Mouse (Mus musculus) left cerebral cortex, adult 2 months (tissue): Measurements from ENCODE around the gene Rbm4b. TPM values are rescaled to one million over a fixed set of nuclear protein-coding genes. Genes with fewer than 3 reads are reported as not detected.

ENCODE experiments used
- DNase-seq, 2 experiments: peaks; one replicate each; pipeline ENCODE4 v3.0.0; 2021 to 2022; ENCODE audit warnings: low spot score in 2 of 2, mixed read lengths in 1 of 2; ENCODE audit errors: extremely low spot score in 1 of 2
- H3K27ac ChIP-seq: fragments of 200-600 bp; 2 replicates; pipeline ENCODE4 v1.8.1; 2022
- H3K4me3 ChIP-seq: fragments of 200-600 bp; 2 replicates; pipeline ENCODE4 v1.8.1; 2022
- CTCF ChIP-seq: fragments of 200-600 bp; IDR thresholded peaks from 2 replicates; pipeline ENCODE4 v1.8.1; 2022; ENCODE audit warnings: antibody characterized with exemption, mild to moderate bottlenecking, moderate library complexity
- intact Hi-C: fragments of 180-260 bp; cut with DNase I; formaldehyde crosslinking; loops from one replicate; pipeline ENCODE4 v1.15.1; 2025
- long read RNA-seq, 2 experiments: library from polyadenylated mRNA; stranded (forward); transcript quantifications; one replicate each; pipeline ENCODE4 v2.0.0; 2021; ENCODE audit warnings: borderline mapping rate in 2 of 2
- total RNA-seq, 2 experiments: library from RNA; stranded (reverse); gene quantifications; 2 replicates each; pipeline ENCODE4 v1.2.3; 2021

Gene Rbm4b
- 10 to 100 TPM; 16.3 to 18.2 TPM for total RNA-seq
- long read RNA-seq, experiment 1, full-length matches to known transcripts = 19 of 21 reads
- long read RNA-seq, experiment 1, partial matches to known transcripts = 0 of 21 reads
- long read RNA-seq, experiment 1, other reads (novel, unspliced or antisense) = 2 of 21 reads
- long read RNA-seq, experiment 2, full-length matches to known transcripts = 14 of 16 reads
- long read RNA-seq, experiment 2, partial matches to known transcripts = 0 of 16 reads
- long read RNA-seq, experiment 2, other reads (novel, unspliced or antisense) = 2 of 16 reads

DNA sequence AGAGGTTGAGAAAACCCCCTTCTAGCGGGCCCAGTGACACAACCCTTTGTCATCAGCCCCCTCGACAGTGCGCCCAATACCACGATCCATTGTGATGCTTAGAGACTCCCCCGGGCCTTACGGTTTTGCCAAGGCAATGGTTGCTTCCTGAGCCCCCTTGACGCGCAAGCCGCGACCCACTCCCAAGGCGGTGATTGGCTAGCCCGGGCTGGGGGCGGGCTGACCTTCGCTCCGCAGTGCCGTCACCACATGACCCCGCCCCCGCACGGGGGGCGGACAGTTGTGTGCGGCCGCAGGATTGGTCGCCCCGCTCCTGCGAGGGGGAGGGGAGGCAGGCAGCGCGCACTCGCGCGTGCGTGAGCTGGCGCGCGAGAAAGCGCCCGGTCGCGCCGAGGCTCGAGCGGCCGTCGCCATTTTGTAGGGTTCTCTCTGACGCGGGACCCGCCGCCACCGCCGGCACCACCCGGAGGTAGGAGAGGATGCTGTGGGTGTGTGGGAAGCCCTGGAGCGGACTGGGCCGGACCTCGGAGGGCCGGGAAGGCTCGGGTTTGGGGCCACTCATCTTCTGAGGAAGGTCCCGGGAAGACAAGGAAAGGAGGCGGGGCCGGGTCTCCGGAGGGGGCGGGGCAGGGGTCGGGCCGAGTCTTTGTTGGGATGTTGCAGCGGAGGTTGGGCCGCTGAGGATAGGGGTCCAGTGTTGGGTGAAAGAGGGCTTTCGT, at the start of gene Rbm4b:
TSS of gene Rbm4b (plus strand) at position 305 of the 719 bp plus-strand sequence.
- intact Hi-C loops = loop anchor here (5.0 to 10.0 kb wide), 3 partner anchors 56 to 208 kb away; partner anchors contain the start of genes Gm21992, Mrpl11 and Rbm14
- TF ChIP-seq CTCF = no peak
- peak within 1 kb of the TSS; percentile 71 for H3K4me3 ChIP-seq
- DNase-seq = peak; percentile 97
- peak within 1 kb of the TSS; percentile 97 for H3K27ac ChIP-seq

DNA sequence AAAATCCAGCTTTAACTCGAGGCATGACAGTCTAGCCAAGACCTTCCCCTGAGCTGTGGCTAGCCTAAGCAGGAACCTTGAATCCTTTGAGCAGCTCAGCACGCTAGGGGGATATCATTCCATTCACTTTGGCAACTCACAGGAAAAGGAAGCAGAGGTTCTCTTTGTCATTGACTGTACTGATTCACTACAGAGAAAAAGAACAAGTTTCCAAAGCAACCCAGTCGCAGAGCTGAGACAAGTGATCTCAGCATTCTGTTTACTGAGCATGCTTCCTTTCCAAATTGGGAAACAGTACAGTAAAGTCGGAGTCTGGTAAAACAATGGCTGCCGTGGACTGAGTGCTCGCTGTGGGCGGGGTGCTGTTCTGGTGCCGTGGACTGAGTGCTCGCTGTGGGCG, 47.5 kb upstream of the Rbm4b start:
- intact Hi-C loops = no loop called here
- DNase-seq = peak in 1 of 2 experiments; percentile 11
- no peak for TF ChIP-seq CTCF
- Histone ChIP-seq H3K4me3 (no peak overlapping the region), H3K27ac (peak overlapping the region; percentile 44; the same call in 1 of the 2 replicates)

DNA sequence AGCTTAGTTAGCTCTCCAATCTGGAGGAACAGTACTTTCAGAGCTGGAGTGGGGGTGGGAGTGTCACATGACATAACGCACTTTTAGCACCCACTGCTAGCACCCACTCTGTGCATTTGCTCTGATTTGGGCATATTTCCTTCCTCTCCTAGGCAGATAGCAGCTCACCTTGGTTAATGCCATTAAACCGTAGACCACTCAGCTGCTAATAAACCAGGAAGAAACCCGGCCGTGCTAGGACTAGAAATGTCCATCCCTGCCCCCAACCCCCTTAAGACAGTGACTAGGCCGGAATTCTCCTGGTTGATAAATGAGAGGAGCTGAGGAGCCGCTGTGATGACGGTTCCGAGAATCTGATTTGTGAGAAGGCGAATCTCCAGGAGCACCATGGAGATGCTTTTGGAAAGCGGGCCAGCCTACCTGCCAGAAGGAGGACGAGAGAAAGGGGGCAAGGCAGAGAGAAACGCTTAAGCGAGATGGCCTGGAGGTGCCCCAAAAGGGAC, 45.1 kb upstream of the Rbm4b start, which contains the start of gene Sptbn2:
TSS of gene Sptbn2 (plus strand) at position 70 of the 503 bp plus-strand sequence.
- peak within 1 kb of the TSS; percentile 96 for H3K27ac ChIP-seq
- DNase-seq = peak; percentile 78 to 79
- no peak for TF ChIP-seq CTCF
- H3K4me3 ChIP-seq = peak within 1 kb of the TSS; percentile 75
- intact Hi-C loops = loop anchor here (2.0 kb wide), 1 partner anchor 64 kb away; no protein-coding TSS in a partner anchor

DNA sequence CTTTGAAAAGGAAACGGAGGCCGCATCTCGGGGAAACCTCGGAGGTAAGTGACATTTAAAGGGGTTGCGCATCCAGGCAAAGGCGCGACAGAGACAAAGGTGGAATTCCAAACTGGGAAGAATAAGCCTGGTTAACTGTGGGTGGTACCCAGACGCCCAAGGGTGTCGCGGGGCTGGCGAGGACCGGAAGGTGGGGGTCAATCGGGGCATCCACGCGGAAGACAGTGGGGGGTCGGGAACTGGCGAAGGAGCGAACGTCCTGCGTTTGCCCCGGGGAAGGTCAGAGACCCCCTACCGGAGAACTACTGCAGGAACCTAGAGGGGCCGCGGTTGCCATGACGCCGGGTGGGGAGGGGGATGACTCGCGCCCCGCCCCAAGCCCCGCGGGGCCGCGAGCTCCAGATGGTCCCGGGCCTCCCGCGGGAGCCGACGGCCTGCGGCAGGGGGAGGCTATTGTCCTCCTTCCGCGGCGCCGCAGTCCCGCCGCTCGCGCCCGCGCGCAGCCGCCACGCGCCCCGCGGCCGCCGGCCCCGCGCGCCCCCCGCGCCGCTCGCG, 44.6 kb upstream of the Rbm4b start:
- intact Hi-C loops = loop anchor here (2.0 kb wide), 2 partner anchors 13 to 65 kb away; partner anchors contain the start of gene Gm960
- TF ChIP-seq CTCF = no peak; the same call in 1 of the 2 replicates
- DNase-seq = peak; percentile 43 to 48

DNA sequence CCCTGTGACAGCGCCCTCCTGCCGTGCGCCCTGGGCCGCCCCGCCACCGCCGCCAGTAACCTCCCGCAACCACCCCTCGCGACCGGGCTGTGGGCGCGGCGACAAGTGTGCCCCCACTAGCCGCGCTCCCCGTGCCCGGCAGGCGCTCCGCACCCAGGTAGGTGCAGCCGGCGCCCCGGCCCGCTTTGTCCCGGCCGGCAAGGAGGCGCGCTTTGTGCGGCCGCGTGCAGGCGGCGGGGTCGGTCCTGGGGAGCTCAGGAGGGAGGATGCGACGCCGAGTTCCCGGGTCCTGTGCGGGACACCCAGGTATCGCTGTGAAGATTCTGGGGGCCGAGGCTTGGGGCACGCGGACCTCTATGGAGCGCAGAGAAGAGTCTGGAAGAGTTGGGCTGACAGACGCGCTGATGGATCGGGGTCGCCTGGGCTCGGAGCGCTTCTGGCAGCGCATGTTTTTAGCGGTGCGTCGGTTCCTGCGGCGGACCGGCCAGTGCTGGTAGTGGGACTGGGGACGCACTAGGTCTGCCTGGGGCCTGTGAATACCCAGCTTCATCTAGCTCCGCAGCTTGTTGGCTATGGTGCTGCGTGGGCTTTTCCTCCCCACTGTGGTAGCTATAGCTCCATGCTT, 44.0 kb upstream of the Rbm4b start:
- peak overlapping the region; percentile 75 for H3K4me3 ChIP-seq
- no peak for DNase-seq
- peak overlapping the region; percentile 90 for H3K27ac ChIP-seq
- intact Hi-C loops = loop anchor here (2.0 kb wide), 1 partner anchor 13 kb away; the partner anchor contains the start of gene Gm960
- TF ChIP-seq CTCF = no peak

More for the DNA sequence above, 44.6 kb upstream of the Rbm4b start:
- Histone ChIP-seq H3K4me3 (peak overlapping the region; percentile 75), H3K27ac (peak overlapping the region; percentile 96)

DNA sequence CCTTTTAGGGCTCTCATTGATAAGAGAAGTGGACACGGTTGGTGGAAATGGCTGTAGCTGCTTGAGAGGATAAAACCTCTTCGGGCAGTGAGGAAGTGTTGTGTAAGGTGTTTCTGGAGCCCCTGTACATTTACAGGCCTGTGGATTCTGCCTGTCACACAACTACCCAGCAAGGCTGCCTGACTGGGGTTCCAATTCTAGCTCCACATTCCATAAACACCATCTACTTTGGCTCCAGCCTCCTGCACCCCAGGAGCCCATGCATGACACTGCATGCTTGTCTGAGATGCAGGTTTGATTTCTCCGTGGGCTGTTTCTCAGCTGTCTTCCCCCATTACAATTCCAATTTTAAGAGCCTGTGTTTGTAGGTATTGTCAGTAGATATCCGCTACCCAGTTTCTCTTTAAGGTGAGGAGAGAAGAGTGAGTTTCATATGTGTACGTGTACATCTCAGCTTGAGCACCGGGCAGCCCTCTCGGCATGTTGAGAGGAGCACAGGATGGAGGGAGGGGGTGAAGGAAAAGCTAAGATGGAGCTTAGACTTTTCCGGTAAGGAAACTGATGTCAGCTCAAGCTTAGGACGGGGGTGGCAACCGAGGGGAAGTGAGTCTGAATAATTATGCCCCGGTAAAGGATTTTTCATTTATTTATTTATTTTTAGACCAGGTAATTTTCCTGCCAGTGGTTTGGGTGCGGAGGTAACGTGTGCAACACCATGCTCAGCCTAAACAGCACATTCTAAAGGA, 43.3 kb upstream of the Rbm4b start:
- DNase-seq = peak in 1 of 2 experiments; percentile 17
- no peak for TF ChIP-seq CTCF
- intact Hi-C loops = loop anchor here (2.0 kb wide), 1 partner anchor 14 kb away; the partner anchor contains the start of gene Gm960
- peak overlapping the region; percentile 75 for H3K4me3 ChIP-seq
- peak overlapping the region; percentile 90 for H3K27ac ChIP-seq

DNA sequence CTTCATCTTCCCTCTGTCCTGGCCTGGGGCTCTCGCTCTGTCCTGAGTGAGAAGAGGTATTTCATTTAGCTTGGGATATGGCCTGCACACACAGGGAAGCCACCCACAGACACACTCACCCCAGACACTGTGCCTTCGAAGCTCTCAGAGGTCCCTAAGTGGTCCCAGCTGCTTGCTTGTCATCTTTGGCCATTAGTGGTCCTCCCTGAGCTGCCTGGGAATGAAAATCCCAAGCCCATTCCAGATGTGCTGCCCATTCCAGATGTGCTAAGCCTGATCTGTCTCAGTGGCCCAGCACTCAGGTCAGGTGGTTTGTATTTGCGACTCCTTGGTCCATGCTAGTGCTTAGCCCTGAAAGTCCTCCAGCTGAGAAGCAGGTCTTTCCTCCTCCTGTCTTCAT, 42.4 kb upstream of the Rbm4b start:
- intact Hi-C loops = loop anchor here (2.0 kb wide), 2 partner anchors 15 to 19 kb away; partner anchors contain the start of gene Gm960
- Histone ChIP-seq H3K27ac (peak overlapping the region; percentile 90), H3K4me3 (peak overlapping the region; percentile 75)
- no peak for TF ChIP-seq CTCF
- peak in 1 of 2 experiments; percentile 8 for DNase-seq

DNA sequence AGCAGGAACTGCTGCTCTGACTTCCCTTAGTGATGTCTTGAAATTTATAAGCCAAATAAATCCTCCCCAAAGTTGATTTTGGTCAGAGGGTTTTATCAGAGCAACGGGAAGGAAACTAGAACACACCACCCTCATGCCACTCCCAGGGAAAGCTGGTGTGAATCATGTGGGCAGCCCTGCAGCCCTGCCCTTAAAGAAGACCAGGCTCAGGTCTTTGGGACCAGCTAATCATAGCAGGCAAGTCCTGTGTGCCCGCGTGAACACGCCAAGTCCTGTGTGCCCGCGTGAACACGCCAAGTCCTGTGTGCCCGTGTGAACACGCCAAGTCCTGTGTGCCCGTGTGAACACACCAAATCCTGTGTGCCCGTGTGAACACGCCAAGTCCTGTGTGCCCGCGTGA, 39.5 kb upstream of the Rbm4b start:
- Histone ChIP-seq H3K4me3 (no peak overlapping the region), H3K27ac (no peak overlapping the region)
- intact Hi-C loops = no loop called here
- no peak for TF ChIP-seq CTCF
- DNase-seq = no peak

DNA sequence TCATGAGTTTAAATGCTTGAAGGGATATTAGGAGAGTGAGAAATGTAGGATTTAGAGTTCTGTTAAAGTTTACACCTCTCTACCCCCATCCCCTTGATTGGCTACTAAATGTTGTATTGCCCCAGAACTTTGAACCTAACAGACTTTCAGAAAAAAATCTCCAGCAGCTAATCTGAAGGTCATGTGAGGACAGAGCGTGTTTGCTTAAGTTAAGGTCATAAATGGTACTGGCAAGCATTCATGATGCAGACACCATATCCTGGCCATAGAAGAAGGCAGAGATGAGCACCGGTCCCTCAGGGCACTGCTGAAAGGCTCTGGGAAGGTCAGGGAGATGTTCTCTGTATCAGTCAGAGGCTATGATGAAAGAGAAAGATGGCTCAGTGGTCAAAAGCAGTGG, 39.0 kb upstream of the Rbm4b start:
- H3K4me3 ChIP-seq = no peak overlapping the region
- no peak for DNase-seq
- H3K27ac ChIP-seq = no peak overlapping the region
- intact Hi-C loops = no loop called here
- TF ChIP-seq CTCF = no peak

DNA sequence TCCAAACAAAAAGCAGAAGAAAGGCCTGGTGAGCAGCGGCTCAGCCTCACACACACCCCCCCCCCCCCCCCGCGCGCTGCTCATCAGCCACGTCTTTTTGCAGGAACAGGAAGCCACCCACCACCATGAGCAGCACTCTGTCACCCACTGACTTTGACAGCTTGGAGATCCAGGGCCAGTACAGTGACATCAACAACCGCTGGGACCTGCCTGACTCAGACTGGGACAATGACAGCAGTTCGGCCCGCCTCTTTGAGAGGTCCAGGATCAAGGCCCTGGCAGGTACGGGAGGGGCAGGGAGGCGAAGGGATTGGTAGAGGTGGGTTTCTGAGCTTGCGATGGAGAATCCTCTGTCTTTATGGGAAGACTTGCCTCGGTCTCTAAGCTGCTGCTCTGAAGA, 37.6 kb upstream of the Rbm4b start:
- Histone ChIP-seq H3K27ac (peak overlapping the region; percentile 60), H3K4me3 (peak overlapping the region; percentile 9; the same call in 1 of the 2 replicates)
- no peak for TF ChIP-seq CTCF
- intact Hi-C loops = no loop called here
- DNase-seq = peak in 1 of 2 experiments; percentile 42

DNA sequence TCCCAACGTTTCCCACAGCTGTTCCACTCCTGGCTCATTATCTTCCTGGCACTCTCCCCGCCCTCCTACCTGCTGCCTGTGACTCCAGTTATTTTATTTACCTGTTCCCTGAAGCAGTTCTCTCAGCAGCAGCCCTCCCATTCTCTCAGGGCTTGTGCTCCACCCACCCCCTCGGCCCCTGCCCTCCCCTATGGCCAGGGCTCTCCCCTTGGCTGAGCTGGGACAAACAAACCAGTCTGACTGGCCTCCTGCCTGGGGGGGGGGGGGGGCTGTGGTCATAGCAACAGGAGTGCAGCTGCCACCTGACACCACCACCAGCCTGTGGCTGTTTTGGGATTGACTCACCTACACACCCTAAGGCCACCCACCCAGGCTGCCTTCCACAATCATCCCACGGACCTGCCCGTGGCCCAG, 36.9 kb upstream of the Rbm4b start:
- H3K27ac ChIP-seq = peak overlapping the region; percentile 60
- intact Hi-C loops = no loop called here
- DNase-seq = no peak

More for the DNA sequence above, 36.9 kb upstream of the Rbm4b start:
- no peak overlapping the region for H3K4me3 ChIP-seq
- no peak for TF ChIP-seq CTCF
